Mouse (Mus musculus) ovary, postnatal 36 days (tissue): ENCODE data around the gene Vsig10.

Experiments
- DNase-seq: peaks from one replicate; pipeline ENCODE4 v3.0.0; 2022; ENCODE audit warnings: low spot score, mixed read lengths

Vsig10 gene

GRCm38 (mm10) chr5:117383198-117383597 lies 64.3 kb downstream of the Vsig10 start:
- DNase-seq, result no peak

- peak; percentile 51 for DNase-seq
These were observed 69.4 kb downstream of the Vsig10 start for GRCm38 (mm10) chr5:117388296-117388751.

- peak; percentile 96 for DNase-seq
These were observed 70.0 kb downstream of the Vsig10 start, which contains the start of gene Rfc5 for GRCm38 (mm10) chr5:117388877-117389276. TSS of gene Rfc5 (minus strand) at chr5:117389047.

- no peak for DNase-seq
These were observed 72.0 kb downstream of the Vsig10 start for GRCm38 (mm10) chr5:117390895-117391294.

- DNase-seq, result no peak
These were observed 77.0 kb downstream of the Vsig10 start for GRCm38 (mm10) chr5:117395834-117396233.

- no peak for DNase-seq
These were observed 77.7 kb downstream of the Vsig10 start for GRCm38 (mm10) chr5:117396596-117397014.

GRCm38 (mm10) chr5:117397371-117397770 lies 78.5 kb downstream of the Vsig10 start:
- DNase-seq, result no peak

GRCm38 (mm10) chr5:117398007-117398550 lies 79.2 kb downstream of the Vsig10 start:
- DNase-seq, result no peak

GRCm38 (mm10) chr5:117399281-117399680 lies 80.4 kb downstream of the Vsig10 start:
- DNase-seq, result no peak

- no peak for DNase-seq
These were observed 84.7 kb downstream of the Vsig10 start for GRCm38 (mm10) chr5:117403609-117404008.
